Mouse (Mus musculus): ENCODE data around the gene Cybrd1. TPM values are rescaled to one million over a fixed set of nuclear protein-coding genes. Genes with fewer than 3 reads are reported as not detected.

Gene Cybrd1
- polyA plus RNA-seq, 2 experiments = 6.5 to 18.9 TPM

GRCm38 (mm10) chr2:71173031-71173430, 55.3 kb downstream of the Cybrd1 start:
- Histone ChIP-seq H3K27ac (replicated peaks; ENCODE audit: low read depth, low read length) (no peak overlapping the region), H3K4me1 (ENCODE audit: control insufficient read depth, insufficient read depth, low read length) (no peaks in the 10 kb centered on the region), H3K9ac (ENCODE audit: low read depth, low read length, severe bottlenecking) (no peak overlapping the region), H3K36me3 (ENCODE audit: control insufficient read depth, insufficient read depth, low read length) (no peaks in the 10 kb centered on the region), H3K4me3 (replicated peaks; ENCODE audit: low read length) (no peak overlapping the region), H3K4me2 (replicated peaks; ENCODE audit: low read depth, low read length, severe bottlenecking) (no peak overlapping the region), H3K27me3 (ENCODE audit: control insufficient read depth, insufficient read depth, low read length) (no peaks in the 10 kb centered on the region), H3K9me3 (ENCODE audit: control insufficient read depth, low read length) (no peaks in the 10 kb centered on the region)
- 75% methylated on average over 3 of the region's 3 CpGs for WGBS
- ATAC-seq (ENCODE audit: low FRiP score, low read depth) (no peak), DNase-seq (ENCODE audit: low spot score) (no peak)
- no peak for TF ChIP-seq POLR2A (IDR thresholded peaks at IDR 0.05; ENCODE audit: borderline replicate concordance, extremely low read depth, insufficient read depth, insufficient read length)

DNA sequence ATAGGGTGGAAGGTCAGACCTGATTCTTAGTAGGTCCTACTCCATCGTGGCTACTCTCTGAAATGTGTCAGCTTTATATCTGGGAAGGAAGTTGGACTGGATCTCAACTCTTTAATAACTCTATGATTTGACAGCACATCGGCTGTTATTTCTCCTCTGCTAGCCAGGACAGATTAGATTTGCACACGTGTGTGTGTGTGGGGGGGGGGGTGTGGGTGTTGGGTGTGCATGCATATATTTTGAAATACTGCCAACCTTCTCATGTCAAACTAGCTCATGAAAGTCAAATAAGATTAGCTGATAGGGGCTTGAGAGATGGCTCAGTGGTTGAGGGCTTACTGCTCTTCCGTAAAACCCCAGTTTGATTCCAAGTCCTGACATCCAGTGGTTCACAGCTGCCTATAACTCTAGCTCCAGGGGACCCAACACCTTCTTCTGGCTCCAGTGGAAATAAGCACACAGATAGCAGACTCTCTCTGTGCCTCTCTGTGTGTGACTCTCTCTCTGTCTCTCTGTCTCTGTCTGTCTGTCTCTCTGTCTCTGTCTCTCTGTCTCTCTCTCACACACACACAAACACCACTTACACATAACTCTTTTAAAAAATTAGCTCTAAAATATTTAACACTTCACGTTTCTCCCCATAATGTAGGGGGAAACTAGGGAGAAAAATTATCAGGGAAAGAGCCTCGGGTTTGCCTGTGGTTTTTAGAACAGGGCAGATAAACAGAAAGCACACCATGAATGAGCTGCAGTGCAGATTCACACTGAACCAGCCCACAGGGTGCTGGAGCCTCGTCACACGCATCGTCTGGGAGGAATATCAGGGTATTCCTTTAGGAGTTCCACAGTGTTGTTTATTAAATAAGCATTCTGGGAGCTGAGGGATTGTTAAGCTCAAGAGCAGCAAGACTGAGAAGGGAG, 58.9 kb downstream of the Cybrd1 start:
- Histone ChIP-seq H3K4me1 (ENCODE audit: control insufficient read depth, insufficient read depth, low read length) (peaks cover 12% of the 10 kb centered on the region), H3K36me3 (ENCODE audit: control insufficient read depth, insufficient read depth, low read length) (no peaks in the 10 kb centered on the region), H3K9ac (ENCODE audit: low read depth, low read length, severe bottlenecking) (no peak overlapping the region), H3K27ac (replicated peaks; ENCODE audit: low read depth, low read length) (no peak overlapping the region), H3K9me3 (ENCODE audit: control insufficient read depth, low read length) (no peaks in the 10 kb centered on the region), H3K4me2 (replicated peaks; ENCODE audit: low read depth, low read length, severe bottlenecking) (no peak overlapping the region), H3K27me3 (ENCODE audit: control insufficient read depth, insufficient read depth, low read length) (no peaks in the 10 kb centered on the region), H3K4me3 (replicated peaks; ENCODE audit: low read length) (no peak overlapping the region)
- TF ChIP-seq POLR2A (IDR thresholded peaks at IDR 0.05; ENCODE audit: borderline replicate concordance, extremely low read depth, insufficient read depth, insufficient read length) = no peak
- ATAC-seq (ENCODE audit: low FRiP score, low read depth) (no peak), DNase-seq (ENCODE audit: low spot score) (no peak)
- 66% methylated on average over 9 of the region's 9 CpGs for whole genome bisulfite sequencing

- Histone ChIP-seq H3K4me1 (ENCODE audit: control insufficient read depth, insufficient read depth, low read length) (peaks cover 12% of the 10 kb centered on the region), H3K27me3 (ENCODE audit: control insufficient read depth, insufficient read depth, low read length) (no peaks in the 10 kb centered on the region), H3K4me2 (replicated peaks; ENCODE audit: low read depth, low read length, severe bottlenecking) (no peak overlapping the region), H3K9ac (ENCODE audit: low read depth, low read length, severe bottlenecking) (no peak overlapping the region), H3K9me3 (ENCODE audit: control insufficient read depth, low read length) (no peaks in the 10 kb centered on the region), H3K36me3 (ENCODE audit: control insufficient read depth, insufficient read depth, low read length) (no peaks in the 10 kb centered on the region), H3K27ac (replicated peaks; ENCODE audit: low read depth, low read length) (no peak overlapping the region), H3K4me3 (replicated peaks; ENCODE audit: low read length) (no peak overlapping the region)
- no peak for ATAC-seq (ENCODE audit: low FRiP score, low read depth)
- TF ChIP-seq POLR2A (IDR thresholded peaks at IDR 0.05; ENCODE audit: borderline replicate concordance, extremely low read depth, insufficient read depth, insufficient read length) = no peak
- 60% methylated on average over 1 of the region's 1 CpGs for WGBS
- no peak for DNase-seq (ENCODE audit: low spot score)
Measured at GRCm38 (mm10) chr2:71177250-71177615, 59.5 kb downstream of the Cybrd1 start.

- no peak overlapping the region for H3K9ac ChIP-seq (ENCODE audit: low read depth, low read length, severe bottlenecking)
Measured at GRCm38 (mm10) chr2:71177760-71178159, 60.0 kb downstream of the Cybrd1 start.

GRCm38 (mm10) chr2:71179716-71180115, 62.0 kb downstream of the Cybrd1 start:
- Histone ChIP-seq H3K4me2 (replicated peaks; ENCODE audit: low read depth, low read length, severe bottlenecking) (no peak overlapping the region), H3K27me3 (ENCODE audit: control insufficient read depth, insufficient read depth, low read length) (no peaks in the 10 kb centered on the region), H3K9me3 (ENCODE audit: control insufficient read depth, low read length) (no peaks in the 10 kb centered on the region), H3K9ac (ENCODE audit: low read depth, low read length, severe bottlenecking) (no peak overlapping the region), H3K36me3 (ENCODE audit: control insufficient read depth, insufficient read depth, low read length) (no peaks in the 10 kb centered on the region), H3K4me3 (replicated peaks; ENCODE audit: low read length) (no peak overlapping the region), H3K4me1 (ENCODE audit: control insufficient read depth, insufficient read depth, low read length) (peaks cover 12% of the 10 kb centered on the region), H3K27ac (replicated peaks; ENCODE audit: low read depth, low read length) (no peak overlapping the region)
- no peak for TF ChIP-seq POLR2A (IDR thresholded peaks at IDR 0.05; ENCODE audit: borderline replicate concordance, extremely low read depth, insufficient read depth, insufficient read length)
- 86% methylated on average over 10 of the region's 10 CpGs for WGBS
- no peak for ATAC-seq (ENCODE audit: low FRiP score, low read depth)
- DNase-seq (ENCODE audit: low spot score) = no peak

More at GRCm38 (mm10) chr2:71177760-71178159, 60.0 kb downstream of the Cybrd1 start:
- no peak for ATAC-seq (ENCODE audit: low FRiP score, low read depth)
- Histone ChIP-seq H3K27ac (replicated peaks; ENCODE audit: low read depth, low read length) (no peak overlapping the region), H3K4me2 (replicated peaks; ENCODE audit: low read depth, low read length, severe bottlenecking) (no peak overlapping the region), H3K36me3 (ENCODE audit: control insufficient read depth, insufficient read depth, low read length) (no peaks in the 10 kb centered on the region), H3K27me3 (ENCODE audit: control insufficient read depth, insufficient read depth, low read length) (no peaks in the 10 kb centered on the region), H3K4me1 (ENCODE audit: control insufficient read depth, insufficient read depth, low read length) (peaks cover 12% of the 10 kb centered on the region), H3K4me3 (replicated peaks; ENCODE audit: low read length) (no peak overlapping the region), H3K9me3 (ENCODE audit: control insufficient read depth, low read length) (no peaks in the 10 kb centered on the region)
- TF ChIP-seq POLR2A (IDR thresholded peaks at IDR 0.05; ENCODE audit: borderline replicate concordance, extremely low read depth, insufficient read depth, insufficient read length) = no peak
- DNase-seq (ENCODE audit: low spot score) = no peak
- 94% methylated on average over 1 of the region's 1 CpGs for WGBS

All from limb, embryonic 14.5 days (tissue).